Mouse (Mus musculus) C3H10T1/2 (cell line): ENCODE measurements around the gene Cdt1. TPM values are rescaled to one million over a fixed set of nuclear protein-coding genes. Genes with fewer than 3 reads are reported as not detected.

Experiments used
- polyA plus RNA-seq, 2 experiments: library from polyadenylated mRNA; unstranded; fragments of >200 nt; fragmentation: generic; extraction: Trizol; gene quantifications; one replicate each; pipeline ENCODE4 v1.2.1; 2012; ENCODE audit warnings: missing spikeins in 2 of 2

Gene Cdt1
- polyA plus RNA-seq, result 10 to 100 TPM; 15.3 to 56.8 TPM

GRCm38 (mm10) chr8:122567361-122568108 is at the start of gene Cdt1:
Gene Cdt1 (plus strand): TSS chr8:122568015.

DNA sequence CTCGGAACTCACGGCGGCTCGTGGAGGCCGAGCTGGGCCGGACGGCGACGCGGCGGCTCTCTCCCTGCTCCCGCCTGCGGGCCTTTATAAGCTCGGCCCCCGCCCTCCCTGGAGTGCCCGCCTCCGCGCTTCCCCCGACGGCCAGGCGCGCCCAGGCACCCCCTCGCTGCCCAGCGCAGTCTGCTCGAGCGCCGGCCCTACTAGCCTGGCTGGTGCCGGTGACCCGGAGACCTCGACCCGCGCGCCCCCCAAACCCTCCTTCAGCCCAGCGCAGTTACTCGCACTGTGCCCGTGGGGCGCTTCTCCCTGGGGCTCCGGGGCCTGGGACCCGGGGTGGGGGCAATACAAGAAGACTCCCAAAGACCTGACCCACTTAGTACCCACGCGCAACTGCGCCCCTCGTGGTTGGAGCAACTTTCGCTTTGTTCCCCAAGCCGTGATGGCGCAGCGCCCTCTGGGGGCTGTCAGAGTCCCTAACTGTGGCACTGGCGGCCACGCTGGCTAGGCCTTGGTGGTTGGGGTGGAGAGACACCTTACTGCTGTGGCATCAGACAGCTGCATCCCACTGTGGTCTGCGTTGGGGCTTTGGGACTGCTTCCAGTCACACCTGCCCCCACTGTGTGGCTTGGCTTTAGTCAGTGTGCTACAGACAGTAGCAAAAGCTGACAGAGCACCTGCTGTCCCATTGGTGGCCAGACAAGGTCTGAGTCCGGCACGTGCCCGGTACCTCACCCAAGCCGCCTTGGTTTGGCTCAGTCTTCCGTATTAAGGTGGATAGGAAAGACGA is 16.4 kb upstream of the Cdt1 start, which contains the start of gene Piezo1:
Gene Piezo1, minus strand, starts transcription at position 65 of the 787 bp plus-strand sequence.

GRCm38 (mm10) chr8:122576648-122577022 is 8.8 kb downstream of the Cdt1 start, which contains the start of gene Aprt:
Gene Aprt (minus strand): TSS chr8:122576909.

DNA sequence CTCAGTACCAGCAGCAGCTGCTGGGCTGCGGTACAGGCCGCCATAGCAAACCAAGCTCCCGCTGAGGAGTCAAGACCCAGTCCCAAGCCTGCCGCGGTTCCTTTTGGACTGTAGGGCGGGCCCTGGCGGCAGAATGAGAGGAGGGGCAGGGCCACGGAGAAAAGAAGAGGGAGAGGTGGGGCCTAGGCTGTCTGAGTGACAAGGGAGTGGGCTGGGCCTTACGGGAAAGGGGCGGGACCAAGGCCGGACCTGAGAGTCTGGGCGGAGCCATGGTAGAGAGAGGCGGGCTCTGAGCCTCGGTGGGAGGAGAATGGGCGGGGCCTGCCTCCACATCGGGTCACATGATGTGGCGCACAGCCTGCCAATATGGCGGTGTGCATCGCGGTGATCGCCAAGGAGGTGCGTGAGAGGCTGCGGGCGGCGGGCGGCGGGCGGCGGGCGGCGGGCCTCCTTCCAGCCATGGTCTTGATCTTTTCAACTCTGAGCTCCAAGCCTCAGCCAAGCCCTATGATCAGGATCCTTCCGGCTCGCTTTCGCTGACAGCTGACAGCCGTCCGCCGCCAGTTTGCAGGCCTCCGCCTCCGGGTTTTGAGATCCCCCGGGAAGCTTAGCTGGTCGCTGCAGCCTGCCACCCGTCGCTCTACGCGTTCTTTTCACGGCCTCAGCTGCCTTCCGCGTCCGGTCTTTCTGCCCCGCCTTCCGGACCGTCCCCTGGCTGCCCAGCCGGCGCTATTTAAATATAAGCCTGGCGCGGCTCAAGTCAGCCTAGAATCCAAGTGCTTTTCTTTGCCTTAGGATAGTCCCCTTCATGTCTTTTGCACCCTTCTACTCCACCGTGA is 43.7 kb downstream of the Cdt1 start, which contains the start of the genes Galns and Trappc2l:
Gene Galns, minus strand, starts transcription at position 169 of the 839 bp plus-strand sequence.
Gene Trappc2l, plus strand, starts transcription at position 346 of the 839 bp plus-strand sequence.

GRCm38 (mm10) chr8:122622727-122623126 is 54.9 kb downstream of the Cdt1 start, which contains the start of gene Pabpn1l:
Gene Pabpn1l (minus strand): TSS chr8:122622739.

Other genes starting within 250 kb of the Cdt1 start
- gene Trhr2, start 207.3 kb upstream of the Cdt1 start, polyA plus RNA-seq, result not detected
- 10 to 100 TPM in 1 of 2 experiments, 1 to 10 TPM in 1; 5.7 to 28.5 TPM for gene Zc3h18, start 191.4 kb upstream of the Cdt1 start, polyA plus RNA-seq
- gene Il17c, start 146.0 kb upstream of the Cdt1 start, polyA plus RNA-seq, result not detected
- gene Cyba, start 135.1 kb upstream of the Cdt1 start, polyA plus RNA-seq, result not detected
- 10 to 100 TPM; 24.3 to 41.3 TPM for gene Mvd, start 124.6 kb upstream of the Cdt1 start, polyA plus RNA-seq
- gene Snai3, start 107.3 kb upstream of the Cdt1 start, polyA plus RNA-seq, result under 1 TPM in 1 of 2 experiments, not detected in 1; 0.01 TPM
- gene Rnf166, start 92.0 kb upstream of the Cdt1 start, polyA plus RNA-seq, result 10 to 100 TPM in 1 of 2 experiments, 1 to 10 TPM in 1; 9.7 to 37.6 TPM
- 10 to 100 TPM; 21.2 to 35.3 TPM for gene Ctu2, start 91.9 kb upstream of the Cdt1 start, polyA plus RNA-seq
- 10 to 100 TPM; 66.5 to 76.0 TPM for gene Piezo1, start 16.7 kb upstream of the Cdt1 start, polyA plus RNA-seq
- 100 to 1,000 TPM; 310 to 859 TPM for gene Aprt, start 8.9 kb downstream of the Cdt1 start, polyA plus RNA-seq
- 10 to 100 TPM in 1 of 2 experiments, 1 to 10 TPM in 1; 8.6 to 14.7 TPM for gene Galns, start 43.4 kb downstream of the Cdt1 start, polyA plus RNA-seq
- 10 to 100 TPM; 86.1 to 87.4 TPM for gene Trappc2l, start 43.6 kb downstream of the Cdt1 start, polyA plus RNA-seq
- gene Pabpn1l, start 54.7 kb downstream of the Cdt1 start, polyA plus RNA-seq, result not detected
- gene Cbfa2t3, start 131.1 kb downstream of the Cdt1 start, polyA plus RNA-seq, result under 1 TPM in 1 of 2 experiments, not detected in 1; 0.02 TPM
- 1 to 10 TPM; 4.6 to 9.7 TPM for gene Acsf3, start 207.5 kb downstream of the Cdt1 start, polyA plus RNA-seq